Mouse (Mus musculus): Measurements from ENCODE around the gene Csgalnact2.

Gene Csgalnact2

GRCm38 (mm10) chr6:118138731-118139709, at the start of gene Csgalnact2:
TSS of gene Csgalnact2 (minus strand) at chr6:118139140.
- in situ Hi-C loops (cut with MseI, MboI), result no loop called here

- in situ Hi-C loops (cut with MseI, MboI), result loop anchor here (10.0 kb wide), 2 partner anchors 186 to 196 kb away; no protein-coding TSS in a partner anchor
These were observed 49.7 kb upstream of the Csgalnact2 start for GRCm38 (mm10) chr6:118188599-118188998.

- in situ Hi-C loops (cut with MseI, MboI), result loop anchor here (10.0 kb wide), 2 partner anchors 188 to 198 kb away; no protein-coding TSS in a partner anchor
These were observed 48.3 kb upstream of the Csgalnact2 start for GRCm38 (mm10) chr6:118187285-118187641.

- in situ Hi-C loops (cut with MseI, MboI), result loop anchor here (10.0 kb wide), 2 partner anchors 188 to 198 kb away; no protein-coding TSS in a partner anchor
These were observed 47.8 kb upstream of the Csgalnact2 start for GRCm38 (mm10) chr6:118186620-118187284.

GRCm38 (mm10) chr6:118184126-118184525, 45.2 kb upstream of the Csgalnact2 start:
- in situ Hi-C loops (cut with MseI, MboI), result loop anchor here (10.0 kb wide), 2 partner anchors 191 to 201 kb away; no protein-coding TSS in a partner anchor

- in situ Hi-C loops (cut with MseI, MboI), result loop anchor here (10.0 kb wide), 2 partner anchors 195 to 205 kb away; no protein-coding TSS in a partner anchor
These were observed 41.1 kb upstream of the Csgalnact2 start for GRCm38 (mm10) chr6:118180085-118180423.

- in situ Hi-C loops (cut with MseI, MboI), result loop anchor here (10.0 kb wide), 2 partner anchors 195 to 205 kb away; no protein-coding TSS in a partner anchor
These were observed 40.6 kb upstream of the Csgalnact2 start for GRCm38 (mm10) chr6:118179316-118180084.

- in situ Hi-C loops (cut with MseI, MboI), result no loop called here
These were observed 35.0 kb upstream of the Csgalnact2 start for GRCm38 (mm10) chr6:118173975-118174328.

GRCm38 (mm10) chr6:118173251-118173974, 34.5 kb upstream of the Csgalnact2 start:
- in situ Hi-C loops (cut with MseI, MboI), result no loop called here

- in situ Hi-C loops (cut with MseI, MboI), result no loop called here
These were observed 32.4 kb upstream of the Csgalnact2 start for GRCm38 (mm10) chr6:118171386-118171785.

- in situ Hi-C loops (cut with MseI, MboI), result no loop called here
These were observed 29.2 kb upstream of the Csgalnact2 start for GRCm38 (mm10) chr6:118168106-118168505.

GRCm38 (mm10) chr6:118167013-118167412, 28.1 kb upstream of the Csgalnact2 start:
- in situ Hi-C loops (cut with MseI, MboI), result no loop called here

GRCm38 (mm10) chr6:118165516-118165915, 26.6 kb upstream of the Csgalnact2 start:
- in situ Hi-C loops (cut with MseI, MboI), result no loop called here

GRCm38 (mm10) chr6:118164691-118165090, 25.8 kb upstream of the Csgalnact2 start:
- in situ Hi-C loops (cut with MseI, MboI), result no loop called here

GRCm38 (mm10) chr6:118163086-118163485, 24.1 kb upstream of the Csgalnact2 start:
- in situ Hi-C loops (cut with MseI, MboI), result no loop called here

GRCm38 (mm10) chr6:118162457-118163082, 23.6 kb upstream of the Csgalnact2 start:
- in situ Hi-C loops (cut with MseI, MboI), result no loop called here

GRCm38 (mm10) chr6:118153091-118153490, 14.2 kb upstream of the Csgalnact2 start:
- in situ Hi-C loops (cut with MseI, MboI), result no loop called here

GRCm38 (mm10) chr6:118150988-118151387, 12.0 kb upstream of the Csgalnact2 start:
- in situ Hi-C loops (cut with MseI, MboI), result no loop called here

GRCm38 (mm10) chr6:118150538-118150937, 11.6 kb upstream of the Csgalnact2 start:
- in situ Hi-C loops (cut with MseI, MboI), result no loop called here

GRCm38 (mm10) chr6:118150128-118150527, 11.2 kb upstream of the Csgalnact2 start:
- in situ Hi-C loops (cut with MseI, MboI), result no loop called here

Measured in mouse trophoblast stem cell (cell line).